Mouse (Mus musculus) kidney, postnatal 4 days (tissue): ENCODE results near the gene Ptpro.
A peak's percentile ranks its signal among the peaks of the same experiment; 100 is the strongest.
"Not testable (repeated sequence)": the region's sequence is repeated elsewhere in the genome, so short reads cannot be mapped to it uniquely, and the experiment has no call there.

Experiments used
- DNase-seq, 2 experiments: peaks; one replicate each; pipeline ENCODE4 v3.0.0; 2021; ENCODE audit warnings: mixed read lengths in 2 of 2

Gene Ptpro

GRCm38 (mm10) chr6:137395075-137395474, 143.0 kb downstream of the Ptpro start:
- DNase-seq: no peak

GRCm38 (mm10) chr6:137396106-137396793, 144.1 kb downstream of the Ptpro start:
- no peak for DNase-seq

GRCm38 (mm10) chr6:137397358-137397757, 145.2 kb downstream of the Ptpro start:
- no peak for DNase-seq

DNA sequence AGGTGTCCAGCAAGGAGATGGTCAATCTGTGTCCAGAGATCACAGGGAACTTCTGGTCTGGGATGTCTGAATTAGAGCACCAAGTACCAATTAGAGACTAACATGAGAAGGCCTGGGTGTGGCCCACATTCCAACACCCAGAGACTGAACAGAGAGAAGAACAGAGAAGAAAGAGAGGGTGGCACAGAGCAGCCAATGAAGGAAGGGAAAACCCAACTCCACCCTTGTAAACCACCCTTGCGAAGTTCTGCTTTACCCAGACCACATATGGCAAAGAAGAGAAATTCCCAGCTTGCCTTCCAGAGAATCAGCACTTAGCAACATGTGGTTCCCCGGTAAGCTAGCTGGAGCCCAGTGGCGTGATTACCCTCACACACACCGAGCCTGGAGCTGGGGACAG, 152.1 kb downstream of the Ptpro start:
- DNase-seq: no peak

- DNase-seq: no peak
Observed at GRCm38 (mm10) chr6:137405690-137406089, 153.6 kb downstream of the Ptpro start.

DNA sequence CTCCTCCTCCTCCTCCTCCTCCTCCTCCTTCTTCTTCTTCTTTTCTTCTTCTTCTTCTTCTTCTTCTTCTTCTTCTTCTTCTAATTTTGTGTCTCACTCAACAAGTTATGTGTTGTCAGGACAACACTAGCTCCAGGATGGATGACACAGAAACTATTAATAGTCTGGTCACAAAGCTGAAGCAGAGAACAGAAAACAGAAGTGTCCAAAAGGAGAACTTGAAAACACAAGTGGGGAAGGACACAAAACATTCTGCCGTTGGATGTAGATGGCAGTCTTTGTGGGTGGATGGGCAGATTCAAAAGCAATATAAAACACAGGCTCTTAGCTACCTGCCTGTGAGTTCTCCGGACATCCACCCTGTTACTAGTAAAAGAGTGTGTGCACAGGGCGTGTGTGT, 158.4 kb downstream of the Ptpro start:
- no peak for DNase-seq

DNA sequence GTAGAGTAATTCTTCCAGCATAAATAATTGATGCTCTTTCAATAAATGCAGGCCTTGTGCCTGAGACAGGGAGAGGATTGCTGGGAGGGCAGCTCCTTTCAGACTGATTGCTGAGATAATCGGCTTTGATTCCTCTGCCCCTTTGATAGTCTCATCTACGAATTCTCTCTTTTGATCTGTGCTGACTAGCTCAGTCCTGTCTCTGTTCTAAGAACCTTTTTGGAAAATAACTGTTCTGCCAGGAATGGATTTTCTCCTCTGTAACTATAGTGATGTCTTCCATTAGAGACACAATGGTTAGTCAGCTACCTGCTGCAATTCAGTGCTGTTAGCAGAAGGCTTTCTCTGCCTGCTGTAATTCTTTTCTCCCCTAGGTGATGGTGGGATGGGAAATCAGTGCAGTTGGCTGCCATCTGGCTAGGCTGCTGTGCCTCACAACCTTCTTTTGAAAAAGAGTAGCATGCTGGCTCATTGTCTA, 159.8 kb downstream of the Ptpro start:
- no peak for DNase-seq

GRCm38 (mm10) chr6:137413045-137413444, 160.9 kb downstream of the Ptpro start:
- no peak for DNase-seq

DNA sequence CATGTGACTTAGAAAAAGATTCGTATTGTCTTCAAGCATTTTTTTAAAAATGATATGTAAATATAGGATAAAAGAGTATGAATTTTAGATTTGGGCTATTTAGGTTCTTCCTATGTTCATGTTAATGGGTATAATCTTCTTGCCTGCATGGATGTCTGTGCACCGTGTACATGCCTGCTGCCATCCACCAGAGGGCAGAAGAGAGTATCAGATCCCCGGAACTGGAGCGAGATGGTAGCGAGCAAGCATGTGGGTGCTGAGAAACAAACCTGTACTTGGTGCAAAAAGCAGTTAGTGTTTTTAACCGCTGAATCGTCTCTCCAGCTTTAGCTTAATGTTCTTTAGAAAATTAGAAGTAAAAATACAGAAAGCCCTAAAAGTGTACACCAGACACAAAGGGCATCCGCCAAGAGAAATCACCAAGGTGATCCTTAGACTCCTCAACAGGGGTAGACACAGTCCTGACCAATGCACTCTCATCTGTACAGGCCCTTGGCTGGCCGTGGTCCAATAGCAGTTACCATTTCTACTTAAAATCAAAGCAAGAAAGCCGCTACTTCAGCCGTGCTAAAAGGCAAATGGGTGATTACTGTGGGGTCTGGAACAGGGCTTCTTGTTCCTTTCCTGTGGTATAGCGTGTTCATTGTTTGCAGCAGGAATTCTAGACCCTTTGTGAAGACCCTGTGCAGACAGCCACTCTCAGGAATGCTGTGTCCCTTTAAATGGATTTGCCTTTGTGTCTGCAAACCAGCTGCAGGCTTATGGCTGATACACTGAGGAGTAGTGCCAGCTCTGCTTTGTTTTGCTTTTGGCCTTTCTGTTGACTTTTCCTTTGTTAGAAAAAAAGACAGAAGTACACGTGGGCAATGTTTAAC, 162.6 kb downstream of the Ptpro start:
- DNase-seq: peak; percentile 32 to 54

- DNase-seq: no peak
Observed at GRCm38 (mm10) chr6:137422777-137423176, 170.7 kb downstream of the Ptpro start.

GRCm38 (mm10) chr6:137423830-137424229, 171.7 kb downstream of the Ptpro start:
- DNase-seq: no peak

DNA sequence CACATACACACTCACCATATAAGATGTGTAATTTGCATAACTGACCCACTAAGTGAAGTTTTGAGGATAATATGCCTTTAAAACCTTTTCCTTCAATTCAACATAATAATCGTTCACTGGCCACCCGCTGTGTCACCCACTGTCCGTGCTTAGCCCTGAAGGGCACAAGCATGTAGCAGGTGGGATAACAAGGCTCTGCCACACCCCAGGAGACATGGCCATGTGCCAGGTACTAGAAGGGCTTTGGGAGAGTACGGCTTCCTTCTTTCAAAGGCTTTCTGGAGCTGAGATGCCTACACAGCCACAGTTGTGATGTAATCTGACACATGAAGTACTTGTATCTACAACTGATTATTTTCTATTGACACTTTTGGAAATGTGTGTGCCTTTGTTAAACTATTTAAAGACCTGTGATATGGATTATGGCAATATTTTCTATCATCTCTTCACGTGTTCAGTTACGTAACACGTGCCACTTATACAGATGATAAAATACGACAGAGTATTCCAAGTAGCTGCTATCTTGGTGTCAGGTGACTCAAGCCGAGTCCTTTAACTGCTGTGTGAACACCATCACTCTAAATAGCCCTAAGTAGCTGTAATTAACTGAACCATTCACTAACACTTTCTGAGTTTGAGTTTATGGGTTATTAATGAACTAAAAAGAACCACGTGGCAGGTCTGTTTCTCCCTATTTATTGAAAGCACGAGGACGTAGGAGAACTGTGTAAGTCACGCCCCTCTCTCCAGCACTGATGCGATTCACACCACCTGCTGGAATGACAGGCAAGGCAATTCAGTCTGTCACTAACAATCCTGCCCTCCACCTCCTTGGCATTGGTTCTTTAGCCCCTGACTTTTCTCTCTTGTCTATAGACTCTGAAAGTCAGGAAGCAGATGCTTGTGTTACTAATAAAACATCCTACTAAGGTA, 173.6 kb downstream of the Ptpro start:
- peak; percentile 27 to 35 for DNase-seq

GRCm38 (mm10) chr6:137433521-137434137, 181.5 kb downstream of the Ptpro start:
- DNase-seq: no peak

- no peak for DNase-seq
Observed at GRCm38 (mm10) chr6:137437486-137437885, 185.4 kb downstream of the Ptpro start.

DNA sequence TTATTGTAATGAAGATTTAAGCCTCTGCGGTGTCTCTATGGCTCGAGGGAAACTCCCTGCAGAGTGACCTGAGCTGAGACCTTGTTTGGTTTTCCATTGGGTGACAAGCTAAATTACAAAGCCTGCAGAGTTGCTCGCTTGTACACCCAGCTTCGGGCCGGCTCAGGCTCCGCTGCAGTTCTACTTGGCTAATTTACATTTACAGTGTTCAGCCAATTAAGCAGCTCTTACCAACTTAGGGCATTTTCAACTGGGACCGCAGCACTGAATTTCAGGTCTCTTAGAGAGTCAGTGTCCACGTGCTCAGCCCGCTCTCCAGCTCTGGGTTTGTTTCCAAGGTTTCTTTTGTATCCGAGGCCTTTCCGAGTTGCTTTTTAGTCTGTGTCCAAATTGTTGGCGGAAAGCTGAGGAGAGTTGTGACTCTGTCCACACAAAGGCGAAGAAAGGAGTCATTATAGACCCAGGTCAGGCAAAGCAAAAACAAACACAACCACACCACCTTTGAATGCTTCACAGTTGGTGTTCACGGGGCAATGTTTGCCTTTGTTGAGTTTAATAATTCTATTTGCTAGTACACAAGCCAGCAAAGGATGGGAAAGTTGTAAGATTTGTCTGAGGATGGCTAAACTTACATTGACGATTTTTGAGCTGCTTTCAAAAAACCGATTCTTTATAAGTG, 185.9 kb downstream of the Ptpro start:
- DNase-seq: peak; percentile 43 to 56

DNA sequence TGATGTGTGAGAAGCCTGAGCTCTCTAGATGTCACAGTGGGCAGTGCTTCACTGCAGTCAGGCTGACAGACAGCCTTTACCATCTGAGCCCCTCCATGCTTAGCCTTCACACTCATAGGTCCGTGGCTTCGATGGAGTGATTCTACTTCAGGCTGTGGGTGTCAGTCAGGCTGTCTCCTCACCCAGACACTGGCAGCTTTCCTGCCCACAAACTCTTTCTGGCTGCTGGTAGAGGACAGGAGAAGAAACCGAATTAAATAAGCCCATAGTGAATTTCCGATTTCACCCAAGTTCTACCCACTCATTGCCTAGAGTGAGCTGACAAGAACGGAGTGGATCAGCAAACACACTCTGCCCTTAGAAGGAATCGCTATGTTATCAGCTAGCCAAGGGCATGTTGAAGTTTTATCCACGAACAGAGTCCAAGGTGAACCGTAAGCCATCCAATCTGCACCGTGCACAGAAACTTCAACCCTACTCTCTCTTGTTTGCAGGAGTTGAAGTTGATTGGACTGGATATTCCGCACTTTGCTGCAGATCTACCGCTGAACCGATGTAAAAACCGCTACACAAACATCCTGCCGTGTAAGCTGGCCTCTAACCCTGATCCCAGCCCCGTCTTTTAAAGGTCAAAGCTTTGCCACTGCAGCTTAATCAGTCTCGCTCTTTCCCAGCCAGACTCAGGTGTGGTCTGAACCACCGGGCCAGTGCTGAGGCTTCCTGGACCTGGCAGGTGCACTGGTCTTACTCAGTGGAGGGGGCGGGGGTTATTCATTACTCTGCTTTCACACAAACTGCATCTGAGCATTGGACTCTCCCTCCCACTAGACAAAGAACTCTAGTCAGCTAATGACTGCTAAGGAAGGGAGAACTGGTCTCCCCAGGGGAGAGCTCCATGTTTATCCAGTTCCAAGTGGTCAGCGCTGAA, 188.7 kb downstream of the Ptpro start:
- DNase-seq: no peak

DNA sequence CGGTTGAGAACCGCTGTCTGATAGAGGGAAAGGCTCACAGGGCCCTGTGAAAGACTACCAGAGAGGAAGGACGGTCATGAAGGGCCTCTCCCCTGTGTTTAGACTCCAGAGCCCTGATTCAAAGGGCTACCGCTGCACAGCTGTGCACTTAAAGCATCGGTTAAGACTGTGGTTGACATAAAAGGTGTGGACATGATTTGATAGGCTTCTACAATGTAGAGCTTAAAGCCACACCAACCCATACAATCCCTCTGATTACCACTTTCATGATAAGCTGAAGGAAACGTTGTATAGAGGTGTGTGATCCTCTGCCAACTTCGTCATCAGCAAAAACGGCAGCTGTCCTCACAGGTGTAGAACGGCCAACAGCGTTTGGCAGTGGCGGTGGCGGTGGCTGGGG, 191.0 kb downstream of the Ptpro start:
- no peak for DNase-seq

DNA sequence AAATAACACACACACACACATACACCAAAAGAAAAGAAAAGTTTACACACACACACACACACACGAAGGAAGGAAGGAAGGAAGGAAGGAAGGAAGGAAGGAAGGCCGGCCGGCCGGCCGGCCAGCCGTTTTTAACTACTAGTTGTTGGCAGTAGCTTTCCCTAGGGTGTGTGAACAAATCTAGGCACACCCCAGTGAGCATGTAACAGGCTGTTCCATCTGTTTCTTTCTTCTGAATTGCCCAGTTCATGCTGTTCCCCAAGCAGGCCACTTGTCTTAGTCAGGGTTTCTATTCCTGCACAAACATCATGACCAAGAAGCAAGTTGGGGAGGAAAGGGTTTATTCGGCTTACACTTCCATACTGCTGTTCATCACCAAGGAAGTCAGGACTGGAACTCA, 194.0 kb downstream of the Ptpro start:
- DNase-seq: not testable (repeated sequence)

- DNase-seq: peak; percentile 30 to 50
Observed at GRCm38 (mm10) chr6:137455537-137456041, 203.5 kb downstream of the Ptpro start.

GRCm38 (mm10) chr6:137456064-137456463, 203.9 kb downstream of the Ptpro start:
- no peak for DNase-seq
